Mouse (Mus musculus): ENCODE data around the gene Fut2.

GRCm38 (mm10) chr7:45605704-45606289 is 60.4 kb downstream of the Fut2 start:
- no peak for TF ChIP-seq CTCF (IDR thresholded peaks at IDR 0.05; ENCODE audit: control insufficient read depth, insufficient read depth, low read length)
- no peak for TF ChIP-seq POLR2A (IDR thresholded peaks at IDR 0.05; ENCODE audit: borderline replicate concordance, control insufficient read depth, low read depth, low read length)
